Mouse (Mus musculus): ENCODE measurements around the gene Camk2d. TPM values are rescaled to one million over a fixed set of nuclear protein-coding genes. Genes with fewer than 3 reads are reported as not detected.

Camk2d gene
- total and polyA plus RNA-seq, 3 experiments = 66.1 to 80.4 (median 77.3) TPM

DNA sequence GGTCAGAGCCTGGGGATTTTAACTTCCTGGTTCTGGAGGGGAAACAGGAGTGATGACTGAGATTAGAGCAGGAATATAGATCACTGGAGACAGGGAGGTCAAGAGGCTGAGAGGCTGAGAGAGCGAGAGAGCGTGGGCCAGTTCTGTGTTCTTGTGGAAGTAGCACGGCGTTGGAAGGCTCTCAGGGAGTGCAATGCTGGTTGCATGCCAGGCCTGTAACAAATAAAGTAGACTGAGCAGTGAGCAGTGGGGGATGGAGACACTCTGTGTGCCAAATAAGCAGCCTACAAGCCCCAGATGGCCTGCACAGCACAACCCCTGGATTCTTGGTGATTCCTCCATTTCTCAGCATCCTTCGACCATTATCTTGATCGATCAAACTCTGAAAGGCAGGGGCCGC lies 71.3 kb downstream of the Camk2d start:
- Histone ChIP-seq H3K4me3 (replicated peaks in 1 of 3; ENCODE audit: low read depth in 2 of 3, low read length in 2 of 3, poor library complexity in 1 of 3) (no peak overlapping the region), H3K4me2 (ENCODE audit: insufficient read depth, low read depth, poor library complexity, severe bottlenecking) (no peak overlapping the region), H3K79me2 (replicated peaks; ENCODE audit: control insufficient read depth, extremely low read depth, insufficient read depth, poor library complexity, severe bottlenecking) (peaks cover 69% of the 10 kb centered on the region), H3K4me1 (ENCODE audit: control insufficient read depth in 1 of 2, insufficient read depth in 2 of 2) (peaks cover 6 to 80% of the 10 kb centered on the region in 2 experiments), H3K27ac (ENCODE audit: insufficient read depth, low read depth) (no peak overlapping the region), H3K36me3 (replicated peaks in 1 of 2; ENCODE audit: control insufficient read depth in 1 of 2, insufficient read depth in 1 of 2, low read length in 1 of 2) (peaks cover 3 to 18% of the 10 kb centered on the region in 2 experiments), H3K9ac (ENCODE audit: insufficient read depth, low read depth) (no peak overlapping the region), H3K27me3 (replicated peaks) (no peaks in the 10 kb centered on the region), H3K9me3 (replicated peaks; ENCODE audit: low read length) (no peaks in the 10 kb centered on the region)
- dilution Hi-C loops (cut with MboI; ENCODE audit: extremely low pct_ligation_motif_present, extremely low pct_unique_long_range_greater_than_20kb, low sequenced_read_pairs) (no loop called here), in situ Hi-C loops (cut with MboI; ENCODE audit: low pct_ligation_motif_present, low pct_unique_long_range_greater_than_20kb, low sequenced_read_pairs) (no loop called here)
- DNase-seq (ENCODE audit: extremely low read depth) = no peak
- TF ChIP-seq SIN3A (IDR thresholded peaks at IDR 0.05; ENCODE audit: low read length) = no peak
- no peak for TF ChIP-seq HCFC1 (IDR thresholded peaks at IDR 0.05; ENCODE audit: low read depth, low read length)
- no peak for TF ChIP-seq ETS1 (conservative IDR thresholded peaks at IDR 0.05; ENCODE audit: low read depth, low read length)
- TF ChIP-seq JUN (IDR thresholded peaks at IDR 0.05; ENCODE audit: insufficient read depth, low read depth, low read length) = no peak
- no peak for TF ChIP-seq MXI1 (IDR thresholded peaks at IDR 0.05; ENCODE audit: low read depth, low read length)
- TF ChIP-seq PAX5 (IDR thresholded peaks at IDR 0.05; ENCODE audit: low read length) = no peak
- no peak for TF ChIP-seq POLR2AphosphoS2 (IDR thresholded peaks at IDR 0.05; ENCODE audit: low read depth, low read length)
- TF ChIP-seq ZC3H11A (IDR thresholded peaks at IDR 0.05; ENCODE audit: low read depth, low read length) = no peak
- TF ChIP-seq ZNF384 (IDR thresholded peaks at IDR 0.05; ENCODE audit: low read depth, low read length) = no peak
- no peak for TF ChIP-seq BHLHE40 (IDR thresholded peaks at IDR 0.05; ENCODE audit: low read depth, low read length)
- no peak for TF ChIP-seq MEF2A (IDR thresholded peaks at IDR 0.05; ENCODE audit: borderline replicate concordance, low read depth, low read length)
- no peak for TF ChIP-seq ZMIZ1 (IDR thresholded peaks at IDR 0.05; ENCODE audit: low read depth, low read length)
- TF ChIP-seq KAT2A (IDR thresholded peaks at IDR 0.05; ENCODE audit: insufficient replicate concordance, low read length) = no peak
- no peak for TF ChIP-seq MAFK (IDR thresholded peaks at IDR 0.05; ENCODE audit: insufficient replicate concordance, low read length)
- TF ChIP-seq ZKSCAN1 (IDR thresholded peaks at IDR 0.05; ENCODE audit: borderline replicate concordance, low read depth, low read length) = no peak
- TF ChIP-seq MAX (IDR thresholded peaks at IDR 0.05; ENCODE audit: low read length) = no peak
- no peak for TF ChIP-seq USF1 (IDR thresholded peaks at IDR 0.05; ENCODE audit: low read depth, low read length)
- TF ChIP-seq NRF1 (IDR thresholded peaks at IDR 0.05; ENCODE audit: low read depth, low read length) = no peak

DNA sequence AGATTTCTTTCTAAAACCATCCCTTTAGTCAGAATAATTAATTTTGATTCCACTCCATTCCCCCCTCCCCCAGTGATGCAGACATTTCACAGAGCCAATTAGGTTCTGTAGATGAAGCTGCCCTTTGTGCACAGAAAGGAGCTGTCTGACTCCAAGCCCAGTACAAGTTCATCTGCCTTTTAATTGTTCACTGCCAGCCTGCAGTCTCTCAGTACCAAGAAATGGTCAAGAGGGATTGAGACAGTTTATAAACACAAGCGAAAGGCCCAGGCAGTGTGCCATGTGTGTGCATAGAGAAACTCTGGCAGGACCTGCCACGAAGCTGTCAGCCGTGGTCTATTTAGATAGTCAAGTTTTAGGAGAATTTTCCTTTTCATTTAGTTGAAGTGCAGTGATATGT lies 72.0 kb downstream of the Camk2d start:
- H3K9ac ChIP-seq (ENCODE audit: insufficient read depth, low read depth) = no peak overlapping the region
- no peak overlapping the region for H3K4me3 ChIP-seq (replicated peaks in 1 of 3; ENCODE audit: low read depth in 2 of 3, low read length in 2 of 3, poor library complexity in 1 of 3)
- peaks cover 6 to 81% of the 10 kb centered on the region in 2 experiments for H3K4me1 ChIP-seq (ENCODE audit: control insufficient read depth in 1 of 2, insufficient read depth in 2 of 2)
- no peaks in the 10 kb centered on the region for H3K27me3 ChIP-seq (replicated peaks)
- peaks cover 3 to 19% of the 10 kb centered on the region in 2 experiments for H3K36me3 ChIP-seq (replicated peaks in 1 of 2; ENCODE audit: control insufficient read depth in 1 of 2, insufficient read depth in 1 of 2, low read length in 1 of 2)
- no peak for DNase-seq (ENCODE audit: extremely low read depth)
- no peak overlapping the region for H3K27ac ChIP-seq (ENCODE audit: insufficient read depth, low read depth)
- no peaks in the 10 kb centered on the region for H3K9me3 ChIP-seq (replicated peaks; ENCODE audit: low read length)
- peaks cover 66% of the 10 kb centered on the region for H3K79me2 ChIP-seq (replicated peaks; ENCODE audit: control insufficient read depth, extremely low read depth, insufficient read depth, poor library complexity, severe bottlenecking)
- TF ChIP-seq TCF12 (IDR thresholded peaks at IDR 0.05; ENCODE audit: low read depth, low read length) (no peak), RAD21 (IDR thresholded peaks at IDR 0.05; ENCODE audit: low read depth, low read length) (no peak), MEF2A (IDR thresholded peaks at IDR 0.05; ENCODE audit: borderline replicate concordance, low read depth, low read length) (no peak), CHD1 (IDR thresholded peaks at IDR 0.05; ENCODE audit: low read depth, low read length) (no peak), EP300 (IDR thresholded peaks at IDR 0.05; ENCODE audit: low read length) (no peak), E2F4 (IDR thresholded peaks at IDR 0.05; ENCODE audit: insufficient replicate concordance, low read depth, low read length) (no peak), MAX (IDR thresholded peaks at IDR 0.05; ENCODE audit: low read length) (no peak), ZKSCAN1 (IDR thresholded peaks at IDR 0.05; ENCODE audit: borderline replicate concordance, low read depth, low read length) (no peak), MYC (IDR thresholded peaks at IDR 0.05; ENCODE audit: low read depth, low read length) (no peak), ELF1 (IDR thresholded peaks at IDR 0.05; ENCODE audit: low read depth, low read length) (no peak), SMC3 (IDR thresholded peaks at IDR 0.05; ENCODE audit: low read depth, low read length) (no peak), USF2 (conservative IDR thresholded peaks at IDR 0.05; ENCODE audit: low read depth, low read length) (no peak), ZNF384 (IDR thresholded peaks at IDR 0.05; ENCODE audit: low read depth, low read length) (no peak)
- in situ Hi-C loops (cut with MboI; ENCODE audit: low pct_ligation_motif_present, low pct_unique_long_range_greater_than_20kb, low sequenced_read_pairs) = no loop called here
- H3K4me2 ChIP-seq (ENCODE audit: insufficient read depth, low read depth, poor library complexity, severe bottlenecking) = no peak overlapping the region
- dilution Hi-C loops (cut with MboI; ENCODE audit: extremely low pct_ligation_motif_present, extremely low pct_unique_long_range_greater_than_20kb, low sequenced_read_pairs) = no loop called here

All from CH12.LX (cell line).